Mouse (Mus musculus): Measurements from ENCODE around the gene Popdc3.

GRCm38 (mm10) chr10:45180677-45181326, 2.9 kb downstream of the Popdc3 start:
- TF ChIP-seq CTCF (IDR thresholded peaks at IDR 0.05; ENCODE audit: insufficient read depth, low read depth, low read length) (no peak), POLR2A (IDR thresholded peaks at IDR 0.05; ENCODE audit: insufficient read depth, low read depth, low read length) (no peak)

All from olfactory bulb, adult 2 months (tissue).